Mouse (Mus musculus) thymus, adult 2 months (tissue): ENCODE data around the gene Zfp59. TPM values are rescaled to one million over a fixed set of nuclear protein-coding genes. Genes with fewer than 3 reads are reported as not detected.

ENCODE experiments used
- DNase-seq: peaks from one replicate; pipeline ENCODE4 v3.0.0; 2021
- H3K27ac ChIP-seq: fragments of 200-500 bp; 2 replicates; pipeline ENCODE4 v1.5.1; 2012; ENCODE audit warnings: low read length, control low read depth; ENCODE audit not compliant: control insufficient read depth, insufficient read depth
- H3K27me3 ChIP-seq: fragments of 200-500 bp; 2 replicates; pipeline ENCODE4 v1.6.1; 2012; ENCODE audit warnings: mild to moderate bottlenecking, low read length, moderate library complexity, mixed read lengths; ENCODE audit not compliant: control insufficient read depth, insufficient read depth
- H3K36me3 ChIP-seq: fragments of 200-500 bp; 2 replicates; pipeline ENCODE4 v1.6.1; 2012; ENCODE audit warnings: mild to moderate bottlenecking, low read length, moderate library complexity; ENCODE audit not compliant: control insufficient read depth, insufficient read depth
- H3K4me1 ChIP-seq: fragments of 200-500 bp; replicated peaks from 2 replicates; pipeline ENCODE4 v1.6.1; 2012; ENCODE audit warnings: low read length; ENCODE audit not compliant: control insufficient read depth, insufficient read depth
- H3K4me3 ChIP-seq: fragments of 200-500 bp; 2 replicates; pipeline ENCODE4 v1.5.1; 2012; ENCODE audit warnings: mild to moderate bottlenecking, low read length, control low read depth, moderate library complexity; ENCODE audit not compliant: control insufficient read depth, insufficient read depth
- CTCF ChIP-seq: fragments of 200-500 bp; IDR thresholded peaks from 2 replicates; pipeline ENCODE4 v1.5.1; 2012; ENCODE audit warnings: mild to moderate bottlenecking, control low read depth, low read length, moderate library complexity, borderline replicate concordance; ENCODE audit not compliant: control insufficient read depth, poor library complexity, insufficient read depth; ENCODE audit errors: extremely low read depth
- POLR2A ChIP-seq: fragments of 200-500 bp; IDR thresholded peaks from 2 replicates; pipeline ENCODE4 v1.6.1; 2012; ENCODE audit warnings: mild to moderate bottlenecking, low read length, control low read depth, moderate library complexity; ENCODE audit not compliant: control insufficient read depth, poor library complexity, insufficient read depth; ENCODE audit errors: extremely low read depth
- WGBS: fragments of 180-500 bp; shearing (Covaris S2); methylation state at CpG from one replicate; pipeline ENCODE4 v1.1.7; 2018; 5-methylcytosine and 5-hydroxymethylcytosine counted together
- polyA plus RNA-seq: library from polyadenylated mRNA; depleted of rRNA; stranded (reverse); fragments of >200 nt; gene quantifications from 2 replicates; pipeline ENCODE4 v1.2.3, GENCODE M21; 2012; rRNA removed

Zfp59 gene
- polyA plus RNA-seq, 1 experiment: 0.94 TPM

GRCm38 (mm10) chr7:27881721-27882120 is 43.3 kb downstream of the Zfp59 start:
- Histone ChIP-seq H3K4me3 (no peak overlapping the region), H3K27ac (no peak overlapping the region)
- TF ChIP-seq CTCF (no peak), POLR2A (no peak)

GRCm38 (mm10) chr7:27900601-27901000 is 62.2 kb downstream of the Zfp59 start:
- TF ChIP-seq CTCF (no peak), POLR2A (no peak)
- Histone ChIP-seq H3K4me3 (no peak overlapping the region), H3K27me3 (no peaks in the 10 kb centered on the region), H3K4me1 (no peaks in the 10 kb centered on the region), H3K36me3 (no peaks in the 10 kb centered on the region), H3K27ac (no peak overlapping the region)
- 93% methylated on average over 4 of the region's 4 CpGs for WGBS
- DNase-seq: no peak

More at GRCm38 (mm10) chr7:27881721-27882120, 43.3 kb downstream of the Zfp59 start:
- Histone ChIP-seq H3K4me1 (no peaks in the 10 kb centered on the region), H3K36me3 (peaks cover 21% of the 10 kb centered on the region), H3K27me3 (no peaks in the 10 kb centered on the region)
- 96% methylated on average over 4 of the region's 4 CpGs for WGBS
- no peak for DNase-seq

- WGBS: 84% methylated on average over 11 of the region's 11 CpGs
- no peak overlapping the region for H3K27ac ChIP-seq
- DNase-seq: no peak
- no peak overlapping the region for H3K4me3 ChIP-seq
- H3K36me3 ChIP-seq: no peaks in the 10 kb centered on the region
- TF ChIP-seq CTCF (no peak), POLR2A (no peak)
- no peaks in the 10 kb centered on the region for H3K4me1 ChIP-seq
- H3K27me3 ChIP-seq: no peaks in the 10 kb centered on the region
These were observed 66.8 kb downstream of the Zfp59 start for GRCm38 (mm10) chr7:27905061-27905848.

Other genes starting within 250 kb of the Zfp59 start
- 133 and 139 TPM in 2 replicates for gene Akt2, start 247.1 kb upstream of the Zfp59 start, polyA plus RNA-seq
- gene Ttc9b, start 184.7 kb upstream of the Zfp59 start, polyA plus RNA-seq: 0.05 TPM in 1 of 2 replicates, not detected in the other
- 24.7 and 30.0 TPM in 2 replicates for gene Map3k10, start 164.0 kb upstream of the Zfp59 start, polyA plus RNA-seq
- gene Zfp607b, start 149.3 kb upstream of the Zfp59 start, polyA plus RNA-seq: 0.77 and 0.92 TPM in 2 replicates
- 2.5 and 2.6 TPM in 2 replicates for gene Zfp60, start 107.2 kb upstream of the Zfp59 start, polyA plus RNA-seq
- gene Zfp626, start 31.4 kb upstream of the Zfp59 start, polyA plus RNA-seq: 1.6 TPM in 2 replicates
- gene Zfp607a, start 18.9 kb downstream of the Zfp59 start, polyA plus RNA-seq: 2.4 and 2.8 TPM in 2 replicates
- gene Zfp974, start 90.9 kb downstream of the Zfp59 start, polyA plus RNA-seq: 0.94 and 1.0 TPM in 2 replicates
- 2.7 and 3.3 TPM in 2 replicates for gene Zfp780b, start 140.6 kb downstream of the Zfp59 start, polyA plus RNA-seq
- gene Zfp850, start 175.5 kb downstream of the Zfp59 start, polyA plus RNA-seq: 1.2 and 2.2 TPM in 2 replicates
- 184 and 197 TPM in 2 replicates for gene Psmc4, start 211.5 kb downstream of the Zfp59 start, polyA plus RNA-seq
- 296 and 318 TPM in 2 replicates for gene Fcgbp, start 232.6 kb downstream of the Zfp59 start, polyA plus RNA-seq